Mouse (Mus musculus) liver, embryonic 15.5 days (tissue): ENCODE data around the gene Olfr69. TPM values are rescaled to one million over a fixed set of nuclear protein-coding genes. Genes with fewer than 3 reads are reported as not detected.

Experiments used
- polyA plus RNA-seq: library from polyadenylated mRNA; unstranded; fragments of >200 nt; fragmentation: Nextera tagmentation; extraction: Ambion mirVana; gene quantifications from 2 replicates; pipeline ENCODE4 v1.2.1, GENCODE M21; 2015

Olfr69 gene
- polyA plus RNA-seq, 1 experiment from 2014 or later: not detected

Other genes starting within 250 kb of the Olfr69 start
- gene Olfr612, start 228.9 kb downstream of the Olfr69 start, polyA plus RNA-seq: not detected in 2 replicates
- not detected in 2 replicates for gene Olfr613, start 223.5 kb downstream of the Olfr69 start, polyA plus RNA-seq
- gene Olfr615, start 215.5 kb downstream of the Olfr69 start, polyA plus RNA-seq: not detected in 2 replicates
- not detected in 2 replicates for gene Olfr616, start 202.5 kb downstream of the Olfr69 start, polyA plus RNA-seq
- not detected in 2 replicates for gene Olfr617, start 198.5 kb downstream of the Olfr69 start, polyA plus RNA-seq
- gene Olfr618, start 181.5 kb downstream of the Olfr69 start, polyA plus RNA-seq: not detected in 2 replicates
- gene Olfr619, start 171.0 kb downstream of the Olfr69 start, polyA plus RNA-seq: not detected in 2 replicates
- gene Olfr620, start 159.1 kb downstream of the Olfr69 start, polyA plus RNA-seq: not detected in 2 replicates
- not detected in 2 replicates for gene Olfr622, start 128.9 kb downstream of the Olfr69 start, polyA plus RNA-seq
- not detected in 2 replicates for gene Olfr623, start 107.9 kb downstream of the Olfr69 start, polyA plus RNA-seq
- 0.02 TPM in 2 replicates for gene Olfr624, start 100.4 kb downstream of the Olfr69 start, polyA plus RNA-seq
- not detected in 2 replicates for gene Olfr625-ps1, start 88.9 kb downstream of the Olfr69 start, polyA plus RNA-seq
- gene Olfr243, start 56.9 kb downstream of the Olfr69 start, polyA plus RNA-seq: not detected in 2 replicates
- gene Olfr628, start 41.2 kb downstream of the Olfr69 start, polyA plus RNA-seq: not detected in 2 replicates
- 0.08 TPM in 1 of 2 replicates, not detected in the other for gene Olfr629, start 26.7 kb downstream of the Olfr69 start, polyA plus RNA-seq
- not detected in 2 replicates for gene Olfr630, start 14.3 kb downstream of the Olfr69 start, polyA plus RNA-seq
- gene Olfr68, start 8.1 kb upstream of the Olfr69 start, polyA plus RNA-seq: not detected in 2 replicates
- not detected in 2 replicates for gene Olfr67, start 20.2 kb upstream of the Olfr69 start, polyA plus RNA-seq
- 48,050 and 52,773 TPM in 2 replicates for gene Hbb-bt, start 42.4 kb upstream of the Olfr69 start, polyA plus RNA-seq
- 116,188 and 122,775 TPM in 2 replicates for gene Hbb-bs, start 56.5 kb upstream of the Olfr69 start, polyA plus RNA-seq
- not detected in 2 replicates for gene Hbb-bh2, start 68.9 kb upstream of the Olfr69 start, polyA plus RNA-seq
- gene Hbb-bh1, start 71.6 kb upstream of the Olfr69 start, polyA plus RNA-seq: 44.8 and 64.6 TPM in 2 replicates
- gene Hbb-y, start 81.6 kb upstream of the Olfr69 start, polyA plus RNA-seq: 304 and 542 TPM in 2 replicates
- 0.13 TPM in 1 of 2 replicates, not detected in the other for gene Olfr66, start 114.7 kb upstream of the Olfr69 start, polyA plus RNA-seq
- not detected in 2 replicates for gene Olfr64, start 122.9 kb upstream of the Olfr69 start, polyA plus RNA-seq
- not detected in 2 replicates for gene Olfr65, start 131.9 kb upstream of the Olfr69 start, polyA plus RNA-seq
- gene Olfr631, start 157.2 kb upstream of the Olfr69 start, polyA plus RNA-seq: 0.20 and 0.48 TPM in 2 replicates
- gene Olfr632, start 162.8 kb upstream of the Olfr69 start, polyA plus RNA-seq: 0.16 and 0.23 TPM in 2 replicates
- gene Olfr633, start 172.8 kb upstream of the Olfr69 start, polyA plus RNA-seq: 0.02 TPM in 1 of 2 replicates, not detected in the other
- gene Olfr635, start 199.6 kb upstream of the Olfr69 start, polyA plus RNA-seq: not detected in 2 replicates
- not detected in 2 replicates for gene Olfr638, start 227.2 kb upstream of the Olfr69 start, polyA plus RNA-seq
- not detected in 2 replicates for gene Olfr639, start 245.7 kb upstream of the Olfr69 start, polyA plus RNA-seq